Mouse (Mus musculus): ENCODE measurements around the gene 1500011B03Rik.

Gene 1500011B03Rik

GRCm38 (mm10) chr5:114783405-114784163 is 39.7 kb downstream of the 1500011B03Rik start:
- no peak for DNase-seq (ENCODE audit: extremely low spot score, low read depth, low spot score)

DNA sequence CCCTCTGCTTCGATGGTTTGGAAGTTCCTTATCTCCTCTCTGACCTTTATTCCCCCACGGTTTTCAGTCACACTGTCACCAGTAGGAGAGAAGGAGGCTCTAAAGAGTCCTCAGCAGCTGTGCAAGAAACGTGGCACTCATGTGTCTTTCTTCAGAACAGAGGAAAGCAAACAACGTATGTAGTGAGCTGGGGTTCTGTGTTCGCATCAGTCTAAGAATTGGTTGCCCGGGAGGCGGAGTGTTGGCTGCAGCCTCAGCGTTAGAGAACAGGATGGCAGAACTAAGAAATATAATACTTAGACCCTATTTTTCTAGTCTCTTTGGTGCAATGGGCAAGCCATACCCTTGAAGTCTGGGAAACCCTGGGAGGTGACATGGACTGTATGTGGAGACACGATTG is 40.3 kb downstream of the 1500011B03Rik start:
- no peak for DNase-seq (ENCODE audit: extremely low spot score, low read depth, low spot score)

- DNase-seq (ENCODE audit: extremely low spot score, low read depth, low spot score), result no peak
These were observed 42.4 kb downstream of the 1500011B03Rik start for GRCm38 (mm10) chr5:114780912-114781311.

- no peak for DNase-seq (ENCODE audit: extremely low spot score, low read depth, low spot score)
These were observed 43.2 kb downstream of the 1500011B03Rik start for GRCm38 (mm10) chr5:114779956-114780489.

DNA sequence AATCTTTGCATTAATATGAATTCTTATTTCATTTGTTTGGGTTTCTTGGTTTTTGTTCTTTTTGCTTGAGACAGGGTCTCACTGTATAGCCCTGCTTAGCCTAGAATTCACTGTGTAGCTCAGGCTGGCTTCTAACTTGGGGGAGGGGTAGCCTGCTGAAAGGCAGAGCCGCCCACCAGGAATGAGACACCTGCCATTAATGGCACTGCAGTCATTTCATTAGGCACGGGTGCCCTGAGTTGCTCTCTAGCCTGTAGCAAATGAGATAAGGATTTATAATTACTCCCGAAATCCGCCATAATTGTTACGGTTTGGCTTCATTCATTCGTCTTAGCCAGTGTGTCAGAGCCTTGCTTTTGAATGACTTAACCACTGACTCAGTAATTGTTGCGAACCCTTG is 47.1 kb downstream of the 1500011B03Rik start:
- DNase-seq (ENCODE audit: extremely low spot score, low read depth, low spot score), result no peak

DNA sequence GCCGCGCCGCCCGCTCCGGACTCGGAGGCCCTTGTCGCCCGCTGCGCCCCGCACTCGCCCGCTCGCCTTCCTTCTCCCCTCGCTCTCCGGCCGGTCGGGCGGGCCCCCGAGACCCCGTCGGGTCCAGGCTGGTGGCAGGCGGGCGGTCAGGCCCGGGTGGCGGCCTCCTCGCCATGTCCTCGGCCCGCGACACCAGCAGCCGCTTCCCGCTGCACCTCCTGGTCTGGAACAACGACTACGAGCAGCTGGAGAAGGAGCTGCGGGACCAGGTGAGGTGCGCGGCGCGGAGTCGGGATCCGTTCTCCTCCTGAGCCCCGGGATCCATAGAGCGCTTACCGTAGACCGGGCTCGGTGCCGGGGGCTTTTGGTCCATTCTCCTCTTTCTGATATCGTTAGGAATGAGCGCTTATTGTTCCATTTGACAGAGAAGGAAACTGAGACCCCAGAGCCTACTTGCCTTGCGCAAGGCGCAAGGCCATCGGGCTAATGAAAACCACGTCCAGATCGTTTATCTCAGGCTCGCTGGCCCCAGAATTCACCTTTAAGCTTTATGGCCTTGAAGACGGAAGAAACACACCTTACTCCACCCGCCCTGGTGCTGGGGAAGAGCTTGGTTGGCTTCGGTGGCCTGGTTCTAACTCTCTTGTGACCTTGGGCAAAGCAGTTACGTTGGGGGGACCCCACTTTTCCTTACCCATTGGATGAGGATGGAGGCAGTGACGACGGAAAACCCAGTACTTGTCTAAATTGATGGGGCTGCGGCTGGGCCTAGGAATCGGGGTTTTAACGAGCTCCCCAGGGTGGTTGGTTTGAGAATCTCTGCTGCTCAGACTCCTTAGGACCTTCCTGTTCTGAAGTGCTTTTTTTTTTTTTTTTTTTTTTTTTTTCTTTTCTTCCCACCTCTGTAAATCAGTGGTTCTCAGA is 48.0 kb downstream of the 1500011B03Rik start, which contains the start of gene Git2:
Gene Git2, minus strand, starts transcription at position 462 of the 924 bp plus-strand sequence.
- DNase-seq (ENCODE audit: extremely low spot score, low read depth, low spot score), result no peak

GRCm38 (mm10) chr5:114774403-114775051 is 48.7 kb downstream of the 1500011B03Rik start, which contains the start of gene Ankrd13a:
Gene Ankrd13a (plus strand): TSS chr5:114774677.
- peak; percentile 72 for DNase-seq (ENCODE audit: extremely low spot score, low read depth, low spot score)

DNA sequence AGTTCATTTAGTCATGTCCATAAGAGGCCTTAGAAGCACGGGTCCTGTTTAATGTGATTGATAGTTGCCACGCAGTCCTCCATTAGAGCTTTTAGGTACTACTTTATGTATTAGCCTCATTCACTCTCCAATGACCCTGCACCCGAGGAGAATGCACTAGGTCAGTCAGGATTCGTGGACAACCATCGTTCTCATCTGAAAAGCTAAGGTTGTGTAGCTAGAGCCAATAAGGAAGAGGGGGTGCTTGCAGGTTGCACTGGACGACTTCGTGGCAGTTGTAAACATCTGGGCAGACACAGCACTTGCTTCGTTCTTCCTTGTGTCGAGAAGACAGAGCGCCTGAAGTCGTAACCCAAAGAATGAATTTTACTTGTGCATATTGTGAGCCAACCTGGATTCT is 49.5 kb downstream of the 1500011B03Rik start:
- no peak for DNase-seq (ENCODE audit: extremely low spot score, low read depth, low spot score)

DNA sequence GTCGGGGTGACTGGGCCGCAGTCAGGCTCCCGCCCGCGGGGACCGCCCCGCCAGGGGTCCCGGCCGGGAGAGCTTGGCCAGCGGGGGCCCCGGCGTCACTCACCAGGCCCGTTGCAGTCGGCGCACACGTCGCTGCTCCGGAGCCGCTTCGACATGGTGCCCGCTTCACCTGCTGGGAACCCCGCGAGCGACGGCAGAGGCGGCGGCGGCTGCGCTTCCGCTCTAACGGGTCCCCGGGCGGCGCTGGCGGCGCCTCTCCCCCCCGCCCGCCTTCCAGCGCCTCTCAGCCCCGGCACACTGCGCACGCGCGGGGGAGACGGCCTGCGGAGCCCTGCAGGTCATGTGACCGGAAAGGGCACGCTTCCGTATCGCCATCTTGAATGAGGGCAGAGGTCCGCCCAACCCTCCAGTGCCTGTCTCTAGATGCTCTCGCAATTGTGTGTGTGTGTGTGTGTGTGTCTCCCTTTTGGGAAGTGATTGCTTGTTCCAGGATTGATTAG is 50.0 kb downstream of the 1500011B03Rik start:
- DNase-seq (ENCODE audit: extremely low spot score, low read depth, low spot score), result peak; percentile 73

DNA sequence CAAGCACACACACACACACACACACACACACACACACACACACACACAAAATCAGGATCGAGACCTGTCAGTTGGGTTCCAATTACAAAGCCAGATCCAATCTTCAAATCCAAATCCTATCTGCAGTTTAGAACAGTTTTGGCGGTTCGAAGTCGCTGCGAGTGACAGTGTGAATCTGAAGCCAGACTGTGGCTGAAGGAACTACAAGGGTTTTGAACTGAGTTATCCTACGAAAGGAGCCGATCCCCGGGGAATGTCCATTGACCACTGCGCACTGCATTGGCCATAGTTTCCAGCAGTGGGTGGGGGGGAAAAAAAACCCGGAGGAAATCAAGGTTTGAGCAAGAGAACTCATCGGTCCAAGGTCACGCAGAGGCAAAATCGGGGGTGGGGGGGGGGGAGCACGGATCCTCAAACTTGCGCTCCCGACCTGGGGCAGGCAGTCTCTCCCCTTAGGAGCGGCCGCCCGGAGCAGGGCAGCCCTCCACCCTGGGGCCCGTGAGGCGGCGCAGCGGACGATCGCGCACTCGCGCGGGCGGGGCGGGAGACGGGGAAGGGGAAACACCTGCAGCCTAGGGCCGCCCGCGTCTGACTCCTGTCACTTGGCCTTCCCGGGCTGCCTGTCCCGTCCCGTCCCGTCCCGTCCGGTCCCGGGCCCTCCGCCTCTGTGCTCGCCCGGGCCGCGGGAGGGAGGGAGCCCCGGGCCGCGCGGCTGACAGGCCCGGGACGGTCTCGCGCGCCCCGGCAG is 50.6 kb downstream of the 1500011B03Rik start:
- DNase-seq (ENCODE audit: extremely low spot score, low read depth, low spot score), result no peak

- DNase-seq (ENCODE audit: extremely low spot score, low read depth, low spot score), result no peak
These were observed 51.5 kb downstream of the 1500011B03Rik start for GRCm38 (mm10) chr5:114771796-114772195.

DNA sequence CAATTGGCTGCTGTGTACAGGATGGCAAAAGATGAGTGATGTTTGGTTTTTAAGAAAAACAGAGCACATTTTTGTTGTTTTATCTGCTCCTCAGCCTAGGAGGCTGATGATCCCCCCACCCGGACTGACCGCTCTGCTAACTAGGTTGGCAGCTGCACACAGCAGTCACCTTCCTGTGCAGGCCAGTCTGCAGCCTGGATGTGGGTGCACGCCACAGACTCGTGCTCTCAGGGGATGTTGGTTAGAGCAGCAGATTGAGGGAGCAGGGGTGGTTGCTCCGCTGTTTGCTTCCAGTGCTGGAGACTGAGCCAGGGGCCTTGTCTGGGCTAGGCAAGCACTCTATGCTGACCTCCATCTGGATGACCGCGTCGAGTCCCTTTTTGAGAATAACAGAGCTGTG is 53.5 kb downstream of the 1500011B03Rik start:
- DNase-seq (ENCODE audit: extremely low spot score, low read depth, low spot score), result no peak

DNA sequence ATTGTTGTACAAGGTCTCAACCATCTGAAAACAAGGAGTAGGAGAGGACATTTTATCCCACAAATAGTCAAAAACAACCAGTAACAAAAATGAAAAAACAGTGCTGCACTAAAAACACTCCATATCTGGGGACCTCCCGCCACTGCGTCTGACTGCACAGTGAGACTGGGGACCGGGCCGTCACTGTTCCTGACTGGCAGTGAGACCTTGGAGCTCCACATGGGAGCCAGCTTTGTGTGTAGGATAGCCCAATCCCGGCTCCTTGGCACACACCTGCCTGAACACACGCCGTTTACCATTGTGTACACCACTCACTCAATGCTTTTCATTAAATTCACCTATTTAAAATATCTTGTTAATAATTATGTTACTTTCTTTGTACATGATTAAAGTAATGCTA is 56.1 kb downstream of the 1500011B03Rik start:
- DNase-seq (ENCODE audit: extremely low spot score, low read depth, low spot score), result no peak

- no peak for DNase-seq (ENCODE audit: extremely low spot score, low read depth, low spot score)
These were observed 56.6 kb downstream of the 1500011B03Rik start for GRCm38 (mm10) chr5:114766686-114767085.

GRCm38 (mm10) chr5:114764812-114765735 is 58.2 kb downstream of the 1500011B03Rik start:
- DNase-seq (ENCODE audit: extremely low spot score, low read depth, low spot score), result no peak

DNA sequence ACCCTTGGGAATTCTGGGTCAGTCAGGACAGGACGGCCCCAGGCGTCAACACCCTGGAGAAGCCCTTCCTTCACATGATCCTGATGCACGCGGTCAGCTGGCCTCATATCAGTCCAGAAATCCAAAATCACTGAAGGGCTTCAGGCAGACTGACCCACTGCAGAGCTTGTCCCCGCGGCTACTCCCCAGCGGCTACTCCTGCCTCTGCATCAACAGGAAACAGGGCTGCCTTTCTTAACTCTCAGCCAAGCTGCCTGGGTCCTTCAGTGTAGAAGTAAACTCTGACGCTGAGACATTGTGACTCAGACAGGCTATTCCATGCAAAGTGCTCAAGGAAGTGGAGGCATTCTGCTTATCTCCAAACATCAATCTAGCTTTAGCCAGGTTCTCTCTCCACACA is 61.3 kb downstream of the 1500011B03Rik start:
- DNase-seq (ENCODE audit: extremely low spot score, low read depth, low spot score), result no peak

- DNase-seq (ENCODE audit: extremely low spot score, low read depth, low spot score), result no peak
These were observed 63.7 kb downstream of the 1500011B03Rik start for GRCm38 (mm10) chr5:114759536-114760090.
